Mouse (Mus musculus): ENCODE results near the gene Lpp. TPM values are rescaled to one million over a fixed set of nuclear protein-coding genes. Genes with fewer than 3 reads are reported as not detected.

Lpp gene
- total and polyA plus RNA-seq, 3 experiments: 0.64 to 1.2 (median 0.68) TPM

- no peak overlapping the region for H3K27ac ChIP-seq (ENCODE audit: insufficient read depth, low read depth)
- H3K27me3 ChIP-seq (replicated peaks): no peaks in the 10 kb centered on the region
- H3K9ac ChIP-seq (ENCODE audit: insufficient read depth, low read depth): no peak overlapping the region
- dilution Hi-C loops (cut with MboI; ENCODE audit: extremely low pct_ligation_motif_present, extremely low pct_unique_long_range_greater_than_20kb, low sequenced_read_pairs): no loop called here
- H3K4me2 ChIP-seq (ENCODE audit: insufficient read depth, low read depth, poor library complexity, severe bottlenecking): no peak overlapping the region
- peaks cover 0 to 22% of the 10 kb centered on the region in 2 experiments; a peak in 2 of 4 replicates for H3K4me1 ChIP-seq (ENCODE audit: control insufficient read depth in 1 of 2, insufficient read depth in 2 of 2)
- no peaks in the 10 kb centered on the region for H3K79me2 ChIP-seq (replicated peaks; ENCODE audit: control insufficient read depth, extremely low read depth, insufficient read depth, poor library complexity, severe bottlenecking)
- H3K36me3 ChIP-seq (replicated peaks in 1 of 2; ENCODE audit: control insufficient read depth in 1 of 2, insufficient read depth in 1 of 2, low read length in 1 of 2): no peaks in the 10 kb centered on the region
- H3K4me3 ChIP-seq (replicated peaks in 1 of 3; ENCODE audit: low read depth in 2 of 3, low read length in 2 of 3, poor library complexity in 1 of 3): no peak overlapping the region
- DNase-seq (ENCODE audit: extremely low read depth): no peak
- H3K9me3 ChIP-seq (replicated peaks; ENCODE audit: low read length): no peaks in the 10 kb centered on the region
- in situ Hi-C loops (cut with MboI; ENCODE audit: low pct_ligation_motif_present, low pct_unique_long_range_greater_than_20kb, low sequenced_read_pairs): no loop called here
- TF ChIP-seq ZNF384 (IDR thresholded peaks at IDR 0.05; ENCODE audit: low read depth, low read length) (no peak), JUND (conservative IDR thresholded peaks at IDR 0.05; ENCODE audit: low read depth, low read length) (no peak), JUN (IDR thresholded peaks at IDR 0.05; ENCODE audit: insufficient read depth, low read depth, low read length) (no peak), ZKSCAN1 (IDR thresholded peaks at IDR 0.05; ENCODE audit: borderline replicate concordance, low read depth, low read length) (no peak), ZMIZ1 (IDR thresholded peaks at IDR 0.05; ENCODE audit: low read depth, low read length) (no peak), MAFK (IDR thresholded peaks at IDR 0.05; ENCODE audit: insufficient replicate concordance, low read length) (no peak), SMC3 (IDR thresholded peaks at IDR 0.05; ENCODE audit: low read depth, low read length) (no peak), IRF4 (IDR thresholded peaks at IDR 0.05; ENCODE audit: low read depth, low read length) (no peak), EP300 (IDR thresholded peaks at IDR 0.05; ENCODE audit: low read length) (no peak), RAD21 (IDR thresholded peaks at IDR 0.05; ENCODE audit: low read depth, low read length) (no peak), MAZ (IDR thresholded peaks at IDR 0.05; ENCODE audit: low read depth, low read length) (no peak), CHD1 (IDR thresholded peaks at IDR 0.05; ENCODE audit: low read depth, low read length) (no peak), TBP (conservative IDR thresholded peaks at IDR 0.05; ENCODE audit: low read depth, low read length) (no peak), MXI1 (IDR thresholded peaks at IDR 0.05; ENCODE audit: low read depth, low read length) (no peak), SIN3A (IDR thresholded peaks at IDR 0.05; ENCODE audit: low read length) (no peak), GABPA (IDR thresholded peaks at IDR 0.05; ENCODE audit: insufficient replicate concordance, low read depth, low read length) (no peak), PAX5 (IDR thresholded peaks at IDR 0.05; ENCODE audit: low read length) (no peak), NELFE (IDR thresholded peaks at IDR 0.05; ENCODE audit: low read depth, low read length) (no peak), POLR2AphosphoS2 (IDR thresholded peaks at IDR 0.05; ENCODE audit: low read depth, low read length) (no peak)
Measured at GRCm38 (mm10) chr16:24656752-24657151, 263.4 kb downstream of the Lpp start.

GRCm38 (mm10) chr16:24659049-24659448 is 265.7 kb downstream of the Lpp start:
- Histone ChIP-seq H3K27ac (ENCODE audit: insufficient read depth, low read depth) (no peak overlapping the region), H3K27me3 (replicated peaks) (no peaks in the 10 kb centered on the region), H3K4me2 (ENCODE audit: insufficient read depth, low read depth, poor library complexity, severe bottlenecking) (no peak overlapping the region), H3K4me3 (replicated peaks in 1 of 3; ENCODE audit: low read depth in 2 of 3, low read length in 2 of 3, poor library complexity in 1 of 3) (no peak overlapping the region), H3K9me3 (replicated peaks; ENCODE audit: low read length) (no peaks in the 10 kb centered on the region), H3K4me1 (ENCODE audit: control insufficient read depth in 1 of 2, insufficient read depth in 2 of 2) (peaks cover 0 to 22% of the 10 kb centered on the region in 2 experiments; a peak in 2 of 4 replicates), H3K79me2 (replicated peaks; ENCODE audit: control insufficient read depth, extremely low read depth, insufficient read depth, poor library complexity, severe bottlenecking) (no peaks in the 10 kb centered on the region), H3K9ac (ENCODE audit: insufficient read depth, low read depth) (no peak overlapping the region), H3K36me3 (replicated peaks in 1 of 2; ENCODE audit: control insufficient read depth in 1 of 2, insufficient read depth in 1 of 2, low read length in 1 of 2) (no peaks in the 10 kb centered on the region)
- DNase-seq (ENCODE audit: extremely low read depth): peak; percentile 71
- TF ChIP-seq MAX (IDR thresholded peaks at IDR 0.05; ENCODE audit: low read length) (no peak), SIN3A (IDR thresholded peaks at IDR 0.05; ENCODE audit: low read length) (no peak), BHLHE40 (IDR thresholded peaks at IDR 0.05; ENCODE audit: low read depth, low read length) (no peak), RCOR1 (conservative IDR thresholded peaks at IDR 0.05; ENCODE audit: low read depth, low read length) (no peak), NRF1 (IDR thresholded peaks at IDR 0.05; ENCODE audit: low read depth, low read length) (no peak), IRF4 (IDR thresholded peaks at IDR 0.05; ENCODE audit: low read depth, low read length) (peak; percentile 56), USF1 (IDR thresholded peaks at IDR 0.05; ENCODE audit: low read depth, low read length) (no peak), POLR2AphosphoS2 (IDR thresholded peaks at IDR 0.05; ENCODE audit: low read depth, low read length) (no peak), CHD2 (IDR thresholded peaks at IDR 0.05; ENCODE audit: low read length) (no peak), ZMIZ1 (IDR thresholded peaks at IDR 0.05; ENCODE audit: low read depth, low read length) (no peak), KAT2A (IDR thresholded peaks at IDR 0.05; ENCODE audit: insufficient replicate concordance, low read length) (no peak), MEF2A (IDR thresholded peaks at IDR 0.05; ENCODE audit: borderline replicate concordance, low read depth, low read length) (no peak), USF2 (conservative IDR thresholded peaks at IDR 0.05; ENCODE audit: low read depth, low read length) (no peak), MAFK (IDR thresholded peaks at IDR 0.05; ENCODE audit: insufficient replicate concordance, low read length) (no peak), ETS1 (conservative IDR thresholded peaks at IDR 0.05; ENCODE audit: low read depth, low read length) (peak; percentile 36; the same call in 1 of the 2 replicates), RAD21 (IDR thresholded peaks at IDR 0.05; ENCODE audit: low read depth, low read length) (no peak), EP300 (IDR thresholded peaks at IDR 0.05; ENCODE audit: low read length) (peak; percentile 61), GABPA (IDR thresholded peaks at IDR 0.05; ENCODE audit: insufficient replicate concordance, low read depth, low read length) (no peak), E2F4 (IDR thresholded peaks at IDR 0.05; ENCODE audit: insufficient replicate concordance, low read depth, low read length) (no peak)
- dilution Hi-C loops (cut with MboI; ENCODE audit: extremely low pct_ligation_motif_present, extremely low pct_unique_long_range_greater_than_20kb, low sequenced_read_pairs): no loop called here
- in situ Hi-C loops (cut with MboI; ENCODE audit: low pct_ligation_motif_present, low pct_unique_long_range_greater_than_20kb, low sequenced_read_pairs): no loop called here

All from CH12.LX (cell line).